Mouse (Mus musculus): ENCODE results near the gene Rptor.

Rptor gene

DNA sequence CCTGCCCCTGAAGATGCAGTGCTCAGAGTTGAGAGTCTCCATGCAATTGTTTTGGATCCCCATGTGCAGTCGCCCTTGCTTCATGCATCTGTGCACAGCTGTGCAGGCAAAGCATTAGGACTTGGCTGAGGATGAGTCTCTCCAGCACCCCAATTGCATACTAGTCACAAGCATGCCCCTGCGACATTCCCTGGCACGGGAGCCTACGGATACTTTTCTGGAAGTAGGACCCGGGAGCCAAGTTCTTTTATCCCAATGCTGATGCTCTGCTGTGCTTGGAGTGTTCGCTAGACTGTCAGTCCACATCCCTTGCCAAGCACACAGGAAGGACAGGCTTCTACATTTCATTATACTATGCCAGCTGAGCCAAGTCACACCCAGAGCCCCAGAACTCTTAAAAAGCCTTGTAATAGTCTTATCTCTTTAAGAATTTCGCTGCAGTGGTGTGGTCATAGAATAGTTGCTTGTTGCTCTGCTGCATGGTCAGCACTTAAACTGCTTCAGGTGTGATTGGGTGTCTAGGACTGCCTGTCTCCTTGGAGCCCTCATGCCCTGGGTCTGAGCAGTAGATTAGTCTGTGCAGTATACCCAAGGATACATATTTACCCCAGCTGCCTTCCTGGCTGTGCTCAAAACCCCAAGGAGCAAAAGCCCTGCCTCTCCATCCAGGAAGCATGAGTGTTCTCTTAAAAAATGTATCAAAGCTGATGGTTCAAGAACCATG, 183.1 kb downstream of the Rptor start:
- no peak for DNase-seq (ENCODE audit: low read depth)

DNA sequence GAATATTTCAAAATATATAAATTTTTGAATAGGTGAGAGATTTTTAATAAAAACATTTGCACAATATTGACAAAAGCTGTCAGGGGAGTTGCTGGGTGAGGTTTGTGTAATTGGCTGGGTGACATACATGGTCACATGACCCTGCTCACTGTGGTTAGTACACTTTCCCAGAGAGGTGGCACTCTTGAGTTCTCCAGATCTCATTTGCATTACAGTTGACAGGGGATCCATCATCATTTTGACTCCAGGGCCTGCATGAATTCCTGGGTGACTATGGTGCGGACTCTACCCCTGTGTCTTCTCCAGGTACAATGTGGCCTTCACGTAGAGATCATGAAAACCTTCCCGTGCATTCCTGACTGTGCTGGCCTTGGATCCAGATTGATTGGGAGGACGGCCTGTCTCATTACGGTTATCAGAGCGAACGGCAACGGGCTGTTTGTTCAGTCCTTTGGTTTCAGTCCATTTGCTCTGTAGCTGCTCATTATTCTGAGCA, 183.7 kb downstream of the Rptor start:
- DNase-seq (ENCODE audit: low read depth) = no peak

DNA sequence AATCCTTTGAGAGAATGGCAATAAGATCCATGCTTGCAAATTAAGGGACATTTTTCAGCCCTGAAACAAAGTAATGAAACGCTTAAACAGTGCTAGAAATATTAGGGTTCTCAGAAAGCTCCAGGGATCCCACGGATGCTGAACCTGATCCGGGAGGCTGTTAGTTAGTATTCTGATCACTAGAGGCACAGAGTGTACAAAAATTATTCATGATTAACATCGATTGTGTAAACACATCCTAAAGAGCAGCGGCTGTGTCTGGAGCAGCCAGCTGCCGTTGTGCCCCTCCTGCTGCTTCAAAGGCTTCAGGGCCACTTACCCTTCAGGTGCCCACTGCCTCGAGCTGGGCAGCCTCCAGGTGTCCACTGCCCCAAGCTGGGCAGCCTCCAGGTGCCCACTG, 185.8 kb downstream of the Rptor start:
- DNase-seq (ENCODE audit: low read depth) = no peak

DNA sequence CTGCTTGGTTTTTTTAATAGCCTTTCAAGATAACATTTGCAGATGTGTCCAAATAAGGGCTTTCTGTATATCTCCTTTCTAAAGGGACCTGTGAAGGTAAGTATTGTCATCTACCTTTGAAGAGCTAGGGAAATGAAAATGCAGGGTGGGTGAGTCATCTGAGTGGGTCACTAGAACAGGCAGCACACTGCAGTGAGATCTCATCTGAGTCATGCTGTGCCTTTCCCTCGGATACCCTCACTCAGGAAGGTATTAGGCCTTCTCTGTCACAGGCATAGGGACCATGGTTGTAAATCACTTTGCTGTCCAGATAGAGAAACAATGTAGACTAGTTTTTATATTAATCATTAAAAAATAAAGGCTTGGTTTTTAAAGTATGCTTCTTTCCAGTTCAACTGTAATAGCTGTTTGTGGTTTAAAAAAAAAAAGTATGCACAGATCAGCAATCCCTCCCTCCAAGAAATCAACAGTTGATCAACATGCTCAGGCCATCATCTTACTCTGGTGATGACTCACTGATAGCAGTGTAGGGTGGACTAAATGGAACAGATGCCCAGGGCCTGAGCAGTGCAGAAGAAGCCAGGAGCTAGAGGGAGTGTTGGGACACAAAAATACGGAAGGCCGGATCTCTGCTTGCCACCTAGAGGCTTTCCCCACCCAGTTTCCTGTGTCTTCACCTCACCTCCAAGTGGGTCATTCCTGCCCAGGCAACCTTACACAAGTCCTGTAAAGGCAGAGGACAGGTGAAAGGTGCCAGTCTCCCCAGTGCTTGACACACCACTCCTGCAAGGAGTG, 186.4 kb downstream of the Rptor start:
- DNase-seq (ENCODE audit: low read depth) = no peak

DNA sequence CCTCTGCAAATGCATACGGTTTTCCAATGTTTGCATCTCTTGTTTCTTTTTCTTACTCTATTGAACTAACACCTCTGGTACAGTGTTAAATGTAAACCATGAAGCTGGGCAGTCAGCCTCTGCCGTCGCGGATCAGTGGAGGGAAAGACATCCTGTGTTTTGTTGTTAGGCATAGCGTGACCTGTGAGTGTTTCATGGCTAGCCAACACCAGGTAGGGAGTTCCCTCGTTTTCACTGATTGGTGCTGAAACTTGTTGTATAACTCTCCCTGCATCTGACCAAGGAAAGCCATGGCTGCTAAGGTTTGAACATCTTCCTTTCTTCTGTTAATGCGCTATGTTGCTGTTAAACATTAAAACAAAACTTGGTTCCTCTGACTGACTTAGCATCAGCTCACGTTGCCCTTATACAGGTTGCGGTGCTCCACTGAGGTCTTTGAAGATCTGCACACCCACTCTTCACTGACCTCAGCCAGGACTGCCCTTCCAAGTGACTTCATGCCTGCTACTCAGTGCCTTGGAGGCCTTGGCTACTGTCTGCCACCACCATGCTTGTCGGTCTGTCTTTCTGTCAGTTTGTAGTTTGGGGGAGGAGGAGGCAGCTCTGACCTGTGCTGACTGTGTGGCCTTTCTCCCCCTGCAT, 189.3 kb downstream of the Rptor start:
- DNase-seq (ENCODE audit: low read depth) = no peak

DNA sequence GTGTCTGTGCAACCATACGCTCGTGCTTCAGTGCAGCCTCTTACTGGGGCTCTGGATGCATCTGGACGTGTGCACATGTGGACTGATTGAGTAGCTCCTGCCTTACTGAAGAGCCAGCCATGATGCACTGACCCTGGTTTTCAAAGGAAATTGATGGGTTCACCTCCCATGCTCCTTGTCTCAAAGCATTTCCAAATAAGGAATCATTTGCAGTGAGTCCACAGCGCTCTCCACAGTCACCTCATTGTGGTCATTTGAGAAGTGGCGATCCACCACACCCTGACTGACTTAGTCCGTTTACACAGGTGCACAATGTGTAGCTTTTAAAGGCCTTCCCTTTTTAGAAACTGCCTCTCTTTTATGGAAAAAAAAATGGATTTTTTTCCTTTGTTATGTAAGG, 190.7 kb downstream of the Rptor start:
- DNase-seq (ENCODE audit: low read depth) = no peak

DNA sequence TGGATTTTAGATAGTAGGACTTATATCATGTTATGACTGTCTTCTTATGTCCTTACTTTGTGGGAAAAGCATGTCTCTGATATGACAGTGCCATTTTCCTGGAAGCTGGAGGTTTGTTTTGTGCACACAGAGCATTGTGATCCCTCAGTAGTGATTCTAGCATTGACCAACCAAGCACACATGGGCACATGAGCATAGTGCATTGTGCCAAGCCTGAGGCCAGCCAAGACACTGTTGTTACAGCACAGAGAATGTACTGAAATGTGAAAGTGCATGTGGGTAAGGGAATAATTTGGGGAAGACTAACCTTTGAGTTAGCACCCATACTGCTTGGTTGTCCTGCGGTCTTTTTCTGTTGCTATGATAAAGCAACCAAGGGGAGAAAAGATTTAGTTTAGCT, 191.3 kb downstream of the Rptor start:
- DNase-seq (ENCODE audit: low read depth) = no peak

DNA sequence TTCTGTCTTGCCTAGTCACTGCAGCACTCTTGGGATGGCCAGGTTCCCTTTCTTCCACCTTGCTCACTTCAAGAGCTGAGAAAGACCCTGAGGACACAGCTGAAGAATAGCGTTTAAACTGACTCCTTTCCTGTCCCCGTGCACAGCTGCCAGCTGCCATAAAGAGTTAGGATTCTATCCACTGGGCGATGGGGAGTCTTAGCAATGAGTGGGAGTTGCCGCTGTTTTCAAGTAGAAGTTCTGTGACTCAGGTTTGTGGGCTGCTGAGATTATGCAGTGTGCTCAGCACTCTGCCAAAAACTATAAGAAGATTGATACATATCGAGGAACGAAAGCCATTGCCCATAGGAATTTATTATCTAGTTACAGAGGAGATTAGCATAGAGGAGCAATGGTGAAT, 192.0 kb downstream of the Rptor start:
- no peak for DNase-seq (ENCODE audit: low read depth)

DNA sequence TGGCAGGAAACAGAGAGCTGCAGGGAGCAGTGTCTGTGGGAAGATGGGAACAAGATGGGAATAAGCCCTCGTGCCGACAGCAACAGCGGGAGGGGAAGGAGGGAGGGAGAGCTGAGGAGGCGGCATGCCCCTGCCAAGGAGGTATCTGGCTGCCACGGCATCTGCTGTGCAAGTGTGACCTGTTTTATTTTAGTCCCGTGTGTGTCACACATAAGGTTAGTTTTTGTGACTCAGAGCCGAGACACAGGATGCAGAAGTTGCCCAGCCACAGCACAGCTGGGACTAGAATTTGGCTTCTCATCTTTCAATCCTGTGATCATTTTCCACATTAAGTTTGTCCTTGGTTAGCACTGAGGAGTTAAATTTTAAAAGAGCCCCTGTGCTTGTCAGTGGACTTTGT, 193.7 kb downstream of the Rptor start:
- no peak for DNase-seq (ENCODE audit: low read depth)

DNA sequence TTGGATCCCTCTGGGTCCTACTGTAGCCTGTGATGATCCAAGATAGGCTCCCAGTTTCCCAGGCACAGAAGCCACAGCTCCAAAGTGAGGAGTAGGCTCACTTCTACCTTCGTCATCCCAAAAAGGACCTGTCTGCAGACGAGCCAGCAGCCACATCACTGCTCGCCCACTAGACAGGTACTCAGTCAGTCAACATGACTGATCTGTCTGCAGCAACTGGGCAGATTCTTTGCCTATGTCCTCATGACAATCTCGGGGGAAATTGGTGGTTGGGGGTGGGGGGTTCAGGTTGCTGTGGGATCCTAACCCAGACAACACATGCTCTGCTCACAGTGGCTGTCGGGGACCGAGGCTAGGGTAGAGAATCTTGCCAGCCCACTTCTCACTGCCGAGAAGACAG, 194.1 kb downstream of the Rptor start:
- DNase-seq (ENCODE audit: low read depth) = no peak

DNA sequence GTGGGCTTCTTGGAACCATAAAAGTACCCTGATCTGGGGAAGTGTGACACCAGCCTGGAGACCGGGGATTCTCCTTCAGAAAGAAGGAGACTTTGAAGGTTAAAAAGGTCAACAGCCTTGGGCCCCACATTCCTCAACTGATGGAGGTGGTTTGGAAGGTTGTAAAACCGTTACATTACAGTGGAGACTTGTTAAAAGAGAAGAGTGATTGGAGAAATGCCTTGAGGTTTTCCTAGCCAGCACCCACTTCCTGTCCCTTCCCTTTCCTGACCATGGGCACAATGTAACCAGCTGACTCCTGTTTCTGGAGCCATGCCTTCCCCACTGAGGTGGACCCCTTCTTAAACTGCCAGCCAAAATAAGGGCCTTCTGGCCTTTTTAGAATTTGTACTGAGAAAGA, 196.8 kb downstream of the Rptor start:
- DNase-seq (ENCODE audit: low read depth) = no peak

DNA sequence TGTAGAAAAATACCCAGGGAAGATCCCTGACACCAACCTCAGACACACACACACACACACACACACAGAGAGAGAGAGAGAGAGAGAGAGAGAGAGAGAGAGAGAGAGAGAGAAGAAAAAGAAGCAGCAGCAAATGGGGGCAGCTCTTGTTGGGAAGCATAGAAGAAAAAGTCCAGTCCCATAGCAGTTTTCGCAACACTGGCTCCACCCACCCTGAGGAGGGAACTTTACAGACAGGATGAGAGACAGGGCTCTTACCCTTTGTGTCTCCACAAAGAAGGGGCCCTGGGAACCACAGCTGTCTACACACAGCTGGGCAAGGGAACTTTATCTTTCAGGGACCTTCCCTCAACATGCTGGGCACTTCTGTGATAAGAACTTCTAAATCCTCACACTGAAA, 199.2 kb downstream of the Rptor start:
- DNase-seq (ENCODE audit: low read depth) = peak; percentile 9

DNA sequence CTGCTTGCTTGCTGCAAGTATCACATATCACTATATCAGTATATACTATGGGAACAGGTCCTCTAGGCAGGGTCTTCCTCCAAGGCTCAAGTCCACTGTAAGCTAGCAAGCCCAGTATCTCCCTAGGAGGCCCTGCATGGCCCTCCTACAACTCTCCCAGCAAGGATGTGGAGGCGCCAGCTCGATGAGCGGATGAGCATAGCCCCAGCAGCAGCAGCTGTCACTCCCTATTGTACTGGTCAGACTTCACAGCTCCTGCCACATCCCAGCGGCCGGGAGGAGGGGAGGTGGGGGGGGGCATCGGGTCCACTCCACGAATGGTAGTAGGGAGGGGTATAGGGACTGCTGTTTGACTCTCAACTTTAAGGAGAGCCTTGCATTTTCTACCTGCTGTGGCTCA, 200.2 kb downstream of the Rptor start:
- no peak for DNase-seq (ENCODE audit: low read depth)

DNA sequence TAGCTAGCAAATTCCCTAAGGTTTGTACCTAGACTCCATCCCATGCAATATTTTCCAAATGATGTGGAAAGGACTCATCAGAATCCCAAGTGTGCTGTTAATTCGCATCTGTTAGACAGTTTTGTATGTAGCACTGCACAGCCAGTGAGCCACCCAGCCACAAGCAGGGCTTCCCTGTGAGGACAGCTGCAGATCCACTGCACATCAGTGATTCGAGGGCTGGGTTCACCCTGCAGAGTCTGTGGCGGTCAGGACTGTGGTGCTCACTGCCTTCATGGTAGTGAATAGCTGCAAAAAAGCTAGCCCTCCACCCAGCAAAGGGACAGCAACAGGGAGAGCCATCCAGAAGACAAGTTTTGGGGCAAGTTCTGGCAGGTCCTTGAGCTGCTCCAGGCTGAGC, 201.7 kb downstream of the Rptor start:
- DNase-seq (ENCODE audit: low read depth) = no peak

DNA sequence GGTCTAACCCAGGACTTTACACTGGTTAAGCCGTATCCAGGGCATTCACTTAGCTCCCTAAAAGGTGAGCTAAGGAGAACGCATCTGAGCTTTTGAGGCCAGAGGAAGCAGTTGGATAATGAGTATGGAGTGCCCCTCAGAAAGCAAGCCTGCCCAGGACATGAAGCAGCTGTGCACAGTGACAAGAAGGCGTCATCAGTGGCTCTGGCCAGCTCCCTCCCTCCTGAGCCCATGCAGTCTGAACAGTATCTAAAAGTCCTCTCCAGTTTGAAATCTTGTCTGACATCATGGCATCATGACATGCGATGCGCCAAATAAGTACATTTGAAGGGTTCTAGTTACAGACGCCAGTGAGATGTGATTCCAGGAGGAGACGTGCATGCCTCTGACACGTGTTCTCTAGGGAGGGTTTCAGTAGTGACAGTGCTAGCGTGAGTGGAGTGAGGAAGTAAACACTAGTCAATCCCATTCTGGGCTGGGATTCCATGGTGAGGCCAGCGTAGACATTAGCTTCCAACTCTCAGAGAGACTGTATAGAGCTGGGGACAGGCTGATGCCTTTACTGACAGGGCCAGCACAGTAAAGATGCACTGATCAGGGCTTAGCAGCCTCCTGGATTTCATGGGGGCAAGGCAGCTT, 202.5 kb downstream of the Rptor start:
- no peak for DNase-seq (ENCODE audit: low read depth)

DNA sequence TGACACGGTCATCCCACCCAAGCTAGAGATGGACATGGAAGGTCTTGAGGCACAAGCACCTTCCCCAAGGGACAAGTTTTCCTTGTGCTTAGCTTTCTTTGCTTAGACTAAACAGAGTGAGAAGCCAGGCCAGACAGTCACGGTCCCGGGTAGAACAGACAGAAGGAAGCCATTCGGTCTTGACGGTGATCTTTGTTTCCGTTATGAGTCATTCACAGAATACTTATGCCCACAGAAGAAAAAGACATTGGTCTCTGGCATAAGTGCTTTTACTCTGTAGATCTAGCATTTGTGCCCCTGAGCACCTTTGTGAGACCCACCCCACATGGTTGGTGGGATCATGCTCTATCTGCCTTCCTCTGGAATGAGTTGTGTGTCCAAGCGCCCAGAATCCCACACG, 203.8 kb downstream of the Rptor start:
- DNase-seq (ENCODE audit: low read depth) = no peak

DNA sequence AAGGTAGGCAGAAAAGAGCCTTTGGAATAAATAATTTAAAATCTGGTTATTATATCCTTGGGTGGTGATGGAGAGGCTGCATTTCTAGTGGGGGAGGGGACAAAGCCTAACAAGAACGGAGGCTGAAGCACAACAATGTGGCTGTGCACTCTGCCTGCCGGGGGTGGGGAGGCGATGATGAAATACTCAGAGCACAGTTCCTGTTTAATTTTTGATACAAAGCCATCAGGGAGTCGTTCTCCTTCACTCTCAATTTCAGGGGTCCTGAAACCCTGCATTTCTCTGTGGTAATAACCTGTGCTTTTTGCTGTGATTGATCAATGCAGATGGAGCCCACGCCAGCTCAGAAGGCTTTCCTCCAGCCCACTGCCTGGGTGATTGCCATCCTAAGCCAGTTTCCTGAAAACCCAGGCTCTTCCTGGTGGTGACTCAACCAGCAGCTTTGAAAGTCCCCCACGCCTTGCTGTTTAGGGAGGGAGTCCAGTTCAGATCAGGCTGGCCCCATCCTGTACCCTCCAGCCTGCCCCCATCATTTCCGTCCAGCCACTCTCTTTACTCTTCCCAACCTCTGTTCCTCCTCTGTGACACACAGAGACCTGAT, 204.8 kb downstream of the Rptor start:
- DNase-seq (ENCODE audit: low read depth) = no peak

DNA sequence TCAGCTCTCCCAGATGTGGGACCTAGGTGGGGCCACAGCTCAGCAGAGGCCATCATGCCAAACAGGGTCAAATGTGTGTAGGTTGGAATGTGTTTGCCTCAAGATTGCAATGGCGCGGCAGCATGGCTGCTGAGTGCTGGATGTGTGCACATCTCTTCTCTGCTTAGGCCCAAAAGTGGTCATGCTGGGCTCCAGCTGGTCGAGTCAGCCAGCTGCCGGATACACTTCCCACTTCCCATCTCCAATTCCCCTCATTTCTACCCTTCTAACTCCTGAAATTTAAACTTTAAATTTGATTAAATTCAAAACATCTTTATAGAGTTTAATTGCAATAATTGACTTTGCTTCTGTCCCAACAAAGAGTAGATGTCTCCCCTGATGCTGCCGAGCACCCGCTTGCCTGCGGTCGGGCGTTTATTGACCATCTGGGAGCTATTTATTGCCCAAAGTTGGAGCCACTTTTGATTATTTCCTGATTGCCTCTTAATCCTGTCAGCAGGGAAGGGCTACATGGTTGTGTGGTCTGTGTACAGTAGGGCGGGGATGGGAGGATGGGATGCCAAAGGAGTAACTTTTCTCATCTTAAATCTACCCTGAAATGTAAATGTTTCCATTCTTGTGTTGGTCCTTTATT, 206.1 kb downstream of the Rptor start:
- DNase-seq (ENCODE audit: low read depth) = no peak

DNA sequence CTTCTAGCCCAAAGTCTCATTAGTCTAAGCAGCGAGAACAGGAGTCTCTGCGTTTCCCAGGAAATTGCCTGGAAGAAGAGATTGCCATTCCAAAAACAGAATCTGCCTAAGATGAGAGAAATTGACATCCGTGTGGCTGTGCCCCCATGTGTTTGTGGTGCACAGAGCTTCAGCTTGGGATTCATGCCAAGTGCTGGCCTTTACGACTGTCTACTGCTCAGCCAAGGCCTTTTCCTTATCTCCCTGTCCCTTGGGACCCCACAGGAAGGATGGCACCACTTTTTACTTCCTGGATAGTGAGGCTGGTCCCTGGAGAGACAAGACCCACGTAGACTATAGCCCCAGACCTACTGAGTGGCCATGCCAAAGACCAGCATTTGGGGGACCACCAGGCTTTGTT, 206.6 kb downstream of the Rptor start:
- no peak for DNase-seq (ENCODE audit: low read depth)

DNA sequence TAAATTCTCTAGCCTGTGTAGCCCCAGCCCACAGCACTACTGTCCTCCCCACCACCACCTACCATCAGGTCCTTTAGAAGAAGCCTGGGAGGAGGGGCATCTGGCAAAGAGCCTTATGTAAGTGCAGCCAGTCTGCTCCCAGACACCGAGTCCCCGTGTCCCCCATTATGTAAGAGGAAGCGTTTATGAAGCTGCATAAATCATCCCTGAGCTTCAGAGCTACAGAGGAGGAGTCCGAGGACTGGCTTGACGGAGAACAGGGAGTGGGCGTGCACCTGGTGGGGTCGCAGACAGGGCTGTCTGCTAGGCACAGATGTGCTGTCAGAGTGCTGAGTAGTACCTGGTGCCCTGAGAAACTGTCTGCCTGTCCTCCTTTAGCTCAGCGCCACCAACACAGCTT, 208.3 kb downstream of the Rptor start:
- no peak for DNase-seq (ENCODE audit: low read depth)

DNA sequence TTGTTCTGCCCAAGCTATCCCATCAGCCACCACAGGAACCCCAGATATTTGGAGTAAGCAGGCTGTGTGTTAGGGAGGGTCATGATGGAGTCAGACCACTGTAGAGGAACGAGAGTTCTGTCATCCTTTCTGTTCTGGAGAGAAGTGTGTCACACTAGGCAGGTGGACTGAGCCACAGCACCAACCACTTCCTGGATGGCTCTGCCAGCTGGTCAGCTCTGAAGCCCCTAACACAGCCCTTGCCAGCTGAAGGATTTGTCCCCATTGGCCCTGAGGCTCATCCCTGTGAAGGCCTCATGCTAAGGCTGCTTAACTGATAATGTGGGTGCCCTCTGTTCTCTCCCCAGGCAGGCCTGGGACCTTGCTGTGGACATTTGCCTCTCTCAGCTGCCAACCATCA, 208.9 kb downstream of the Rptor start:
- DNase-seq (ENCODE audit: low read depth) = no peak

DNA sequence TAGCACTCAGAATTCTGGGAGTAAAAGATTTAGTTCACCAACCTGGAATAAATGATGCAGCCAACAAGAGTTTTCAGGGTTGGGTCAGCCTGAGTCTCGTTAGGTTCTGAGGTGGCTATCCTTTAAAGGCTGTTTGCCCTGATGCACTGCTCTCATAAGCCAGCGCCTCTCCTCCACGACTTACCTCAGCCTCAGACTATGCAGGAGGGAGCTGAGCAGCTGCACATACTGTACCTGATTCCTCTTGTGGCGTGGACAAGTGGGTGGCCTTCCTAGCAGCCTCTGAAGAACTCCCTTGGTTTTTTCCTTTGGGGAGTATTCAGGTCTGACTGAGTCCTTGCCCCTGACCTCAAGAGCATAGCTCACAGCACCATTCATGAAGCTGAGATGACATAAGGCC, 209.4 kb downstream of the Rptor start:
- DNase-seq (ENCODE audit: low read depth) = no peak

Measured in c-Kit-positive CD71-positive TER-119-negative erythroid progenitor cells, embryonic 14.5 days (primary cell).